Mouse (Mus musculus) C2C12 (cell line): ENCODE data around the gene Fstl1. TPM values are rescaled to one million over a fixed set of nuclear protein-coding genes. Genes with fewer than 3 reads are reported as not detected.

ENCODE experiments used
- H3K27me3 ChIP-seq: one replicate; pipeline ENCODE4 v1.6.1; 2011; ENCODE audit not compliant: control insufficient read depth, insufficient read depth, insufficient read length
- H3K36me3 ChIP-seq: one replicate; pipeline ENCODE4 v1.6.1; 2011; ENCODE audit not compliant: control insufficient read depth, insufficient read depth
- H3K4me3 ChIP-seq: one replicate; pipeline ENCODE4 v1.5.1; 2011; ENCODE audit warnings: mild to moderate bottlenecking, control low read depth; ENCODE audit not compliant: poor library complexity, insufficient read depth, severe bottlenecking
- H3K79me2 ChIP-seq: one replicate; pipeline ENCODE4 v1.6.1; 2011; ENCODE audit not compliant: control insufficient read depth, insufficient read depth
- H3K79me3 ChIP-seq: one replicate; pipeline ENCODE4 v1.6.1; 2011; ENCODE audit warnings: low read depth, control low read depth
- H3ac ChIP-seq: one replicate; pipeline ENCODE3; 2011; ENCODE audit warnings: low read depth; ENCODE audit not compliant: control insufficient read depth, insufficient read length
- CEBPB ChIP-seq: IDR thresholded peaks from one replicate; pipeline ENCODE4 v1.6.1; 2011; ENCODE audit warnings: low read depth, mild to moderate bottlenecking, control low read depth, moderate library complexity
- CTCF ChIP-seq: IDR thresholded peaks from one replicate; pipeline ENCODE4 v1.5.1; 2011; ENCODE audit not compliant: control insufficient read depth, insufficient read depth, insufficient read length
- FOSL1 ChIP-seq: IDR thresholded peaks from one replicate; pipeline ENCODE4 v1.8.0; 2011; ENCODE audit warnings: mild to moderate bottlenecking, low read length; ENCODE audit not compliant: poor library complexity, insufficient read depth, severe bottlenecking
- MAX ChIP-seq: IDR thresholded peaks from one replicate; pipeline ENCODE4 v1.6.1; 2011; ENCODE audit warnings: mild to moderate bottlenecking, control low read depth
- MYOD1 ChIP-seq: IDR thresholded peaks from one replicate; pipeline ENCODE4 v1.6.1; 2011; ENCODE audit warnings: low read depth; ENCODE audit not compliant: control insufficient read depth, insufficient read length
- MYOG ChIP-seq: IDR thresholded peaks from one replicate; pipeline ENCODE4 v1.6.1; 2011; ENCODE audit not compliant: control insufficient read depth, insufficient read length; ENCODE audit errors: extremely low read depth
- USF1 ChIP-seq: IDR thresholded peaks from one replicate; pipeline ENCODE4 v1.6.1; 2011; ENCODE audit warnings: low read depth, mild to moderate bottlenecking, control low read depth, moderate library complexity
- polyA plus RNA-seq: library from polyadenylated mRNA; unstranded; fragments of >200 nt; fragmentation: generic; extraction: Trizol; gene quantifications from one replicate; pipeline ENCODE4 v1.2.1, GENCODE M21; 2012; ENCODE audit warnings: missing spikeins

Gene Fstl1
- polyA plus RNA-seq, 1 experiment: 153 TPM

DNA sequence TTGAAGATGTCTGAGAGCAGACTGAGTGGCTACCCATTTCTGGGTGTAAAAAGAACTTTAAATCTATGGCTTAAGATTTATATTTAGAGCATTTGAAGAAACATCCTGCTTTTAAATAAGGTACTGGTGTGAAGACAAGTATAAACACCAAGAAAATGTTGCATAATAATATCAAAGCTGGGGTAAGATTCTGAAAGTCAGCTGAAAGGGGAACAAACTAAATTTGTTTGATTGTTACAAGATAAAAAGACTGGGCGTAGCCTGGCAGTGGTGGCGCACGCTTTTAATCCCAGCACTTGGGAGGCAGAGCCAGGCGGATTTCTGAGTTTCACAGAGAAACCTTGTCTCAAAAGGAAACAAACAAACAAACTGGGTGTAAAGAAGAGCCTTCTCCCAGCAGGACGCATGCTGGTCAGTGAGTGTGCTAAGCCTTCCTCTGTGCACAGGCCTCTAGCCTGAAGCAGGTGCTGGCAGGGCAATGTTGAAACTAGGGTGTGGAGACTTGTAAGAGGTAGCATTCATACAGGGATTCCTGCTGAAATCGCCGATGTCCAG is 102.4 kb downstream of the Fstl1 start:
- H3ac ChIP-seq: no peak overlapping the region
- peaks cover 78% of the 10 kb centered on the region for H3K36me3 ChIP-seq
- TF ChIP-seq USF1 (no peak), FOSL1 (no peak), MYOG (no peak), MYOD1 (no peak), CEBPB (no peak), MAX (no peak), CTCF (no peak)
- H3K27me3 ChIP-seq: no peaks in the 10 kb centered on the region
- H3K4me3 ChIP-seq: no peak overlapping the region
- H3K79me2 ChIP-seq: peaks cover 92% of the 10 kb centered on the region
- peaks cover 62% of the 10 kb centered on the region for H3K79me3 ChIP-seq

- H3K79me2 ChIP-seq: peaks cover 87% of the 10 kb centered on the region
- TF ChIP-seq FOSL1 (no peak), MYOD1 (no peak), MAX (no peak), USF1 (no peak), CEBPB (no peak), CTCF (no peak), MYOG (no peak)
Observed at GRCm38 (mm10) chr16:37879750-37880419, 103.2 kb downstream of the Fstl1 start.

GRCm38 (mm10) chr16:37881168-37881567 is 104.5 kb downstream of the Fstl1 start:
- Histone ChIP-seq H3K36me3 (peaks cover 74% of the 10 kb centered on the region), H3K4me3 (no peak overlapping the region), H3K79me2 (peaks cover 74% of the 10 kb centered on the region), H3ac (no peak overlapping the region), H3K79me3 (peaks cover 43% of the 10 kb centered on the region), H3K27me3 (no peaks in the 10 kb centered on the region)
- TF ChIP-seq CEBPB (no peak), CTCF (no peak), MYOD1 (no peak), USF1 (no peak), FOSL1 (no peak), MYOG (no peak), MAX (no peak)

More at GRCm38 (mm10) chr16:37879750-37880419, 103.2 kb downstream of the Fstl1 start:
- Histone ChIP-seq H3K36me3 (peaks cover 79% of the 10 kb centered on the region), H3K27me3 (no peaks in the 10 kb centered on the region), H3K79me3 (peaks cover 53% of the 10 kb centered on the region), H3ac (no peak overlapping the region), H3K4me3 (no peak overlapping the region)

Other genes with a start within 250 kb of the Fstl1 start
- 10.2 TPM for gene Gtf2e1, start 237.1 kb upstream of the Fstl1 start, polyA plus RNA-seq
- 8.4 TPM for gene Rabl3, start 237.0 kb upstream of the Fstl1 start, polyA plus RNA-seq
- gene Hgd, start 196.7 kb upstream of the Fstl1 start, polyA plus RNA-seq: 0.02 TPM
- gene Ndufb4, start 122.4 kb upstream of the Fstl1 start, polyA plus RNA-seq: 68.5 TPM
- gene Gm36028, start 84.3 kb downstream of the Fstl1 start, polyA plus RNA-seq: 0.04 TPM
- 10.3 TPM for gene Lrrc58, start 91.5 kb downstream of the Fstl1 start, polyA plus RNA-seq
- 0.02 TPM for gene Gpr156, start 139.6 kb downstream of the Fstl1 start, polyA plus RNA-seq